In genomic region chr13:101743247-101743646, GRCm38 (mm10) we compare ENCODE assay signal across 19 mouse cellular contexts. TPM values are rescaled to one million over a fixed set of nuclear protein-coding genes. Genes with fewer than 3 reads are reported as not detected.
DNase-seq lines count a peak whose midpoint lies in the region; ATAC-seq and TF ChIP-seq lines count a peak whose summit lies in the region.
"Had no signal": no experiment of that assay in that cellular context is flagged by ENCODE, and none has a peak within 500 bp of the region (broad histone marks: within the 10 kb centered on the region; RNA-seq: fewer than 3 reads in every experiment).

No protein-coding gene starts in this region.

- no peak for TF ChIP-seq CTCF in bone marrow, adult 2 months (IDR thresholded peaks at IDR 0.05; ENCODE audit: control insufficient read depth, insufficient read depth, low read length)

- H3K9me3 ChIP-seq in liver, embryonic 13.5 days (replicated peaks), result no peaks in the 10 kb centered on the region
- H3K9me3 ChIP-seq in liver, embryonic 11.5 days (ENCODE audit: control insufficient read depth, low read length), result no peaks in the 10 kb centered on the region
- no peaks in the 10 kb centered on the region for H3K9me3 ChIP-seq in intestine, embryonic 16.5 days (ENCODE audit: control insufficient read depth, low read length)
- H3K9me3 ChIP-seq in stomach, embryonic 15.5 days, result no peaks in the 10 kb centered on the region
- H3K9me3 ChIP-seq: G1E; hindbrain, embryonic 10.5 days; midbrain, embryonic 13.5 days had no signal

- H3K27me3 ChIP-seq in liver, embryonic 13.5 days, result no peaks in the 10 kb centered on the region
- H3K27me3 ChIP-seq in liver, embryonic 11.5 days (replicated peaks; ENCODE audit: control insufficient read depth, insufficient read depth, low read length), result no peaks in the 10 kb centered on the region
- H3K27me3 ChIP-seq in intestine, embryonic 16.5 days (replicated peaks; ENCODE audit: control insufficient read depth, insufficient read depth, low read length), result no peaks in the 10 kb centered on the region
- no peaks in the 10 kb centered on the region for H3K27me3 ChIP-seq in stomach, embryonic 15.5 days (replicated peaks)
- H3K27me3 ChIP-seq: midbrain, embryonic 13.5 days had no signal

- ATAC-seq in liver, embryonic 13.5 days (ENCODE audit: low read depth), result 0 out of 2 replicates have a peak, but pooled peaks have one; percentile 34
- no peak for ATAC-seq in liver, embryonic 11.5 days (replicated peaks; ENCODE audit: low FRiP score)
- ATAC-seq in intestine, embryonic 16.5 days, result peak; percentile 24; the same call in 1 of the 2 replicates
- ATAC-seq in stomach, embryonic 15.5 days (ENCODE audit: insufficient read depth, low FRiP score, low read depth), result no peak
- ATAC-seq: midbrain, embryonic 13.5 days had no signal

- H3K9ac ChIP-seq in liver, embryonic 13.5 days, result no peak overlapping the region
- no peak overlapping the region for H3K9ac ChIP-seq in liver, embryonic 11.5 days (ENCODE audit: low read depth, low read length)
- H3K9ac ChIP-seq in intestine, embryonic 16.5 days (ENCODE audit: low read depth, low read length), result no peak overlapping the region
- no peak overlapping the region for H3K9ac ChIP-seq in stomach, embryonic 15.5 days
- H3K9ac ChIP-seq: midbrain, embryonic 13.5 days had no signal

- no peak for TF ChIP-seq POLR2A in bone marrow, adult 2 months (IDR thresholded peaks at IDR 0.05; ENCODE audit: borderline replicate concordance, control insufficient read depth, low read depth, low read length)

- H3K27ac ChIP-seq in liver, embryonic 13.5 days, result peak overlapping the region; percentile 54; the same call in 1 of the 2 replicates
- H3K27ac ChIP-seq in liver, embryonic 11.5 days (ENCODE audit: low read depth, low read length), result no peak overlapping the region
- peak overlapping the region; percentile 19; the same call in 1 of the 2 replicates for H3K27ac ChIP-seq in bone marrow, adult 2 months (ENCODE audit: control insufficient read depth, insufficient read depth, low read depth, low read length, poor library complexity)
- peak overlapping the region; percentile 49; the same call in 1 of the 2 replicates for H3K27ac ChIP-seq in intestine, embryonic 16.5 days (ENCODE audit: low read length)
- peak overlapping the region; percentile 77 for H3K27ac ChIP-seq in stomach, embryonic 15.5 days
- H3K27ac ChIP-seq: hindbrain, embryonic 10.5 days; midbrain, embryonic 13.5 days had no signal

- no peak overlapping the region for H3K4me2 ChIP-seq in liver, embryonic 13.5 days
- no peak overlapping the region for H3K4me2 ChIP-seq in liver, embryonic 11.5 days
- no peak overlapping the region for H3K4me2 ChIP-seq in intestine, embryonic 16.5 days (ENCODE audit: low read depth, low read length)
- H3K4me2 ChIP-seq in stomach, embryonic 15.5 days, result no peak overlapping the region
- H3K4me2 ChIP-seq: heart, embryonic 11.5 days; midbrain, embryonic 13.5 days had no signal

- H3K4me3 ChIP-seq in liver, embryonic 13.5 days (replicated peaks), result no peak overlapping the region
- H3K4me3 ChIP-seq in liver, embryonic 11.5 days (ENCODE audit: low read depth, low read length), result no peak overlapping the region
- no peak overlapping the region for H3K4me3 ChIP-seq in bone marrow, adult 2 months (replicated peaks; ENCODE audit: control insufficient read depth, low read depth, low read length)
- H3K4me3 ChIP-seq in intestine, embryonic 16.5 days (ENCODE audit: low read length), result no peak overlapping the region
- no peak overlapping the region for H3K4me3 ChIP-seq in stomach, embryonic 15.5 days (replicated peaks)
- H3K4me3 ChIP-seq: hindbrain, embryonic 10.5 days; midbrain, embryonic 13.5 days; myocyte had no signal

- no peak for DNase-seq in liver, embryonic 13.5 days
- DNase-seq in liver, embryonic 11.5 days (ENCODE audit: low spot score), result no peak
- no peak for DNase-seq in frontal cortex, postnatal 14 days (ENCODE audit: low spot score in 2 of 2)
- no peak for DNase-seq in kidney, postnatal 4 days
- DNase-seq: adrenal gland, postnatal 36 days; cerebellum, adult 11 months; cerebellum, postnatal 25 days; gastrocnemius, postnatal 14 days; lung, adult 18-20 months; right cerebral cortex, adult 18-20 months; spleen, adult 18-20 months had no signal

- WGBS in liver, embryonic 13.5 days (ENCODE audit: insufficient replicate concordance), result 29% methylated on average over 4 of the region's 8 CpGs
- 57% methylated on average over 5 of the region's 8 CpGs for whole genome bisulfite sequencing in liver, embryonic 11.5 days
- 61% methylated on average over 7 of the region's 8 CpGs for WGBS in bone marrow, adult 2 months
- WGBS in intestine, embryonic 16.5 days, result 62% methylated on average over 7 of the region's 8 CpGs
- WGBS in stomach, embryonic 15.5 days, result 61% methylated on average over 6 of the region's 8 CpGs

- H3K4me1 ChIP-seq in liver, embryonic 13.5 days (replicated peaks), result peaks cover 69% of the 10 kb centered on the region
- peaks cover 27% of the 10 kb centered on the region; the same call in 1 of the 2 replicates for H3K4me1 ChIP-seq in liver, embryonic 11.5 days (replicated peaks; ENCODE audit: control insufficient read depth, insufficient read depth, low read length)
- peaks cover 6% of the 10 kb centered on the region for H3K4me1 ChIP-seq in bone marrow, adult 2 months (ENCODE audit: control insufficient read depth, insufficient read depth, low read length)
- peaks cover 49% of the 10 kb centered on the region for H3K4me1 ChIP-seq in intestine, embryonic 16.5 days (ENCODE audit: control insufficient read depth, insufficient read depth, low read length)
- H3K4me1 ChIP-seq in stomach, embryonic 15.5 days, result peaks cover 37% of the 10 kb centered on the region

- H3K36me3 ChIP-seq in liver, embryonic 13.5 days, result no peaks in the 10 kb centered on the region
- H3K36me3 ChIP-seq in liver, embryonic 11.5 days (ENCODE audit: control insufficient read depth, insufficient read depth, low read length), result no peaks in the 10 kb centered on the region
- H3K36me3 ChIP-seq in intestine, embryonic 16.5 days (ENCODE audit: control insufficient read depth, insufficient read depth, low read length), result no peaks in the 10 kb centered on the region
- H3K36me3 ChIP-seq in stomach, embryonic 15.5 days, result no peaks in the 10 kb centered on the region
- H3K36me3 ChIP-seq: hindbrain, embryonic 10.5 days; midbrain, embryonic 13.5 days had no signal

RNA-seq across cellular contexts. Expression of gene Pik3r1, which starts 24.8 kb away (rescaled TPM):
- polyA plus RNA-seq in liver, embryonic 13.5 days (2015; fragmentation: Nextera tagmentation; extraction: Ambion mirVana), result 18.0 and 20.7 TPM in 2 replicates
- polyA plus RNA-seq in liver, embryonic 11.5 days (2014; fragmentation: Nextera tagmentation; extraction: Ambion mirVana), result 18.7 and 21.5 TPM in 2 replicates
- 34.7 and 41.1 TPM in 2 replicates for polyA plus RNA-seq in bone marrow, adult 2 months (2011; ENCODE audit: insufficient read depth, insufficient read length, low replicate concordance, missing spikeins)
- polyA plus RNA-seq in intestine, embryonic 16.5 days (2015; fragmentation: Nextera tagmentation; extraction: Ambion mirVana), result 20.9 and 24.8 TPM in 2 replicates
- 49.6 and 55.0 TPM in 2 replicates for polyA plus RNA-seq in stomach, embryonic 15.5 days (2015; fragmentation: Nextera tagmentation; extraction: Ambion mirVana)

Comparison
In these comparisons a context has a peak if more than half of its experiments do, and no peak if none do; other contexts are left out.
1. ATAC-seq: peak in liver, embryonic 13.5 days (single experiment) and intestine, embryonic 16.5 days (single experiment); none in liver, embryonic 11.5 days (single experiment) and stomach, embryonic 15.5 days (single experiment).